ENCODE assay signal across 1 mouse cellular context in genomic region chr15:102265548-102265947, GRCm38 (mm10).
A peak's percentile ranks its signal among the peaks of the same experiment; 100 is the strongest.
TF ChIP-seq lines count a peak whose summit lies in the region.

No protein-coding gene starts in this region.

TF ChIP-seq in MEL, 35 proteins besides CTCF, POLR2A, EP300 and RAD21:
- TF ChIP-seq SMC3 (IDR thresholded peaks at IDR 0.05; ENCODE audit: low read depth, low read length), result peak; percentile 55
- no peak for TF ChIP-seq ZKSCAN1 (IDR thresholded peaks at IDR 0.05; ENCODE audit: low read depth, low read length)
